Comparison of ENCODE assay signal across 10 mouse cellular contexts in the genomic region with DNA sequence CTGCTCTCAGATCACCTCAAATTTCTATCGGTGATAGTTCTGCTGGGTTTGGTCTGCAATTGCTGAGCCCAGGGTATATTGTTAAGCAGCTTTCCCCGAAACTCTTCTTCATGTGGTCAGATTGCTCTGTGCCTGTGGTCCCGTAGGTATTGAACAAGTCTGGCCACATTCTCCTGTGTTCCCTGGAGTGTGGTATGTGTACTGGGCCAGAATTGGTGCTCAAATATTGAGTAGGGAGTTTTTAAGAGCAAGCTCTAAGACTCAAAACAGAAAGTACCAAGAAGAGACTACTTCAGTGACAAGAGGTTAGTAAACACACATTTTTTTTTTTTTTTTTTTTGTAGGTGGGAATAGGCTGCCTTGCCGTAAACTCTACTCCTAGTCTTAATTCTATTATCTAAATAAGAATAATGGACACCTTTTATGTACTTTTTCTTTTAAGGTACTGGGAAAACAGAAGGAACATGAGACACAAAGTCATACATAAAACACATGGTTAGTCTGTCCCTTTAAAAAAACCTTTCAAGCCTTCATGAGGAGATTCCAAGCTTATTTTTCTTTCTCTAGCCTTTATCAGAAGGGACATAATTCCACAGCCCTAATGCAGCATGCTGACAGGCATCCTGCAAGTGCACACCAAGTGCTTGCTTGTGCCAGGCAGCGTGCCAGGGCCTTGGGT. TPM values are rescaled to one million over a fixed set of nuclear protein-coding genes. Genes with fewer than 3 reads are reported as not detected.
DNase-seq lines count a peak whose midpoint lies in the region; ATAC-seq and TF ChIP-seq lines count a peak whose summit lies in the region.
"Had no signal": no experiment of that assay in that cellular context is flagged by ENCODE, and none has a peak within 500 bp of the region (broad histone marks: within the 10 kb centered on the region; RNA-seq: fewer than 3 reads in every experiment).

No protein-coding gene starts in this region.

- intact Hi-C loops in gastrocnemius, adult 2 months (cut with DNase I), result loop anchor here (2.0 to 5.0 kb wide), 2 partner anchors 75 to 138 kb away; no protein-coding TSS in a partner anchor
- intact Hi-C loops in gastrocnemius, postnatal 36 days (cut with DNase I), result loop anchor here (5.0 kb wide), 1 partner anchor 135 kb away; no protein-coding TSS in a partner anchor

- peaks cover 25% of the 10 kb centered on the region for H3K4me1 ChIP-seq in midbrain, embryonic 10.5 days
- H3K4me1 ChIP-seq in midbrain, embryonic 11.5 days (ENCODE audit: control insufficient read depth, insufficient read depth, low read length), result peaks cover 8% of the 10 kb centered on the region
- H3K4me1 ChIP-seq in intestine, embryonic 16.5 days (ENCODE audit: control insufficient read depth, insufficient read depth, low read length), result peaks cover 29% of the 10 kb centered on the region
- H3K4me1 ChIP-seq in stomach, embryonic 16.5 days (ENCODE audit: control insufficient read depth, insufficient read depth, low read length), result peaks cover 27% of the 10 kb centered on the region

- DNase-seq in gastrocnemius, adult 2 months, result no peak
- no peak for DNase-seq in gastrocnemius, postnatal 36 days
- DNase-seq in midbrain, embryonic 10.5 days (ENCODE audit: low spot score), result no peak
- DNase-seq in midbrain, embryonic 11.5 days (ENCODE audit: low spot score, missing footprints), result no peak
- DNase-seq in urinary bladder, postnatal 14 days (ENCODE audit: low spot score), result no peak

- H3K9ac ChIP-seq in midbrain, embryonic 11.5 days (ENCODE audit: low read length), result no peak overlapping the region
- H3K9ac ChIP-seq in intestine, embryonic 16.5 days (ENCODE audit: low read depth, low read length), result no peak overlapping the region
- no peak overlapping the region; the same call in 1 of the 2 replicates for H3K9ac ChIP-seq in stomach, embryonic 16.5 days (ENCODE audit: low read length)

- 86% methylated on average over 5 of the region's 5 CpGs for WGBS in midbrain, embryonic 10.5 days
- WGBS in midbrain, embryonic 11.5 days, result 89% methylated on average over 5 of the region's 5 CpGs
- 85% methylated on average over 5 of the region's 5 CpGs for WGBS in intestine, embryonic 16.5 days
- 70% methylated on average over 5 of the region's 5 CpGs for WGBS in stomach, embryonic 16.5 days

- ATAC-seq in midbrain, embryonic 11.5 days (ENCODE audit: low FRiP score), result no peak
- ATAC-seq in intestine, embryonic 16.5 days, result 0 out of 2 replicates have a peak, but pooled peaks have one; percentile 18
- ATAC-seq in stomach, embryonic 16.5 days (ENCODE audit: insufficient read depth, low FRiP score), result no peak
- no peak for ATAC-seq in erythroblast, adult 5-6 weeks (replicated peaks; ENCODE audit: low FRiP score, poor library complexity, severe bottlenecking)

- H3K27me3 ChIP-seq in midbrain, embryonic 10.5 days (ENCODE audit: low read depth, poor library complexity, severe bottlenecking), result no peaks in the 10 kb centered on the region
- no peaks in the 10 kb centered on the region for H3K27me3 ChIP-seq in midbrain, embryonic 11.5 days (ENCODE audit: control insufficient read depth, insufficient read depth, low read length)
- H3K27me3 ChIP-seq in intestine, embryonic 16.5 days (replicated peaks; ENCODE audit: control insufficient read depth, insufficient read depth, low read length), result no peaks in the 10 kb centered on the region
- no peaks in the 10 kb centered on the region for H3K27me3 ChIP-seq in stomach, embryonic 16.5 days (ENCODE audit: control insufficient read depth, insufficient read depth, low read length)

- H3K27ac ChIP-seq in gastrocnemius, adult 2 months, result peak overlapping the region; percentile 88
- H3K27ac ChIP-seq in midbrain, embryonic 10.5 days (replicated peaks), result peak overlapping the region; percentile 68; the same call in 1 of the 2 replicates
- H3K27ac ChIP-seq in midbrain, embryonic 11.5 days (ENCODE audit: low read depth, low read length), result no peak overlapping the region
- H3K27ac ChIP-seq in intestine, embryonic 16.5 days (ENCODE audit: low read length), result peak overlapping the region; percentile 52; the same call in 1 of the 2 replicates
- peak overlapping the region; percentile 86 for H3K27ac ChIP-seq in stomach, embryonic 16.5 days (ENCODE audit: low read length)

- H3K36me3 ChIP-seq in midbrain, embryonic 10.5 days, result no peaks in the 10 kb centered on the region
- H3K36me3 ChIP-seq in midbrain, embryonic 11.5 days (ENCODE audit: control insufficient read depth, insufficient read depth, low read length), result no peaks in the 10 kb centered on the region
- H3K36me3 ChIP-seq in intestine, embryonic 16.5 days (ENCODE audit: control insufficient read depth, insufficient read depth, low read length), result no peaks in the 10 kb centered on the region
- H3K36me3 ChIP-seq in stomach, embryonic 16.5 days (ENCODE audit: control insufficient read depth, insufficient read depth, low read length), result no peaks in the 10 kb centered on the region

- H3K4me3 ChIP-seq in gastrocnemius, adult 2 months, result peak overlapping the region; percentile 54
- H3K4me3 ChIP-seq in midbrain, embryonic 10.5 days, result no peak overlapping the region
- H3K4me3 ChIP-seq in midbrain, embryonic 11.5 days (ENCODE audit: low read depth, low read length), result no peak overlapping the region
- H3K4me3 ChIP-seq in intestine, embryonic 16.5 days (ENCODE audit: low read length), result no peak overlapping the region
- H3K4me3 ChIP-seq in stomach, embryonic 16.5 days (replicated peaks; ENCODE audit: low read length), result no peak overlapping the region
- H3K4me3 ChIP-seq: erythroblast, embryonic 14.5 days had no signal

- no peaks in the 10 kb centered on the region for H3K9me3 ChIP-seq in midbrain, embryonic 10.5 days (replicated peaks)
- no peaks in the 10 kb centered on the region for H3K9me3 ChIP-seq in midbrain, embryonic 11.5 days (ENCODE audit: control insufficient read depth, low read length)
- no peaks in the 10 kb centered on the region for H3K9me3 ChIP-seq in intestine, embryonic 16.5 days (ENCODE audit: control insufficient read depth, low read length)
- no peaks in the 10 kb centered on the region for H3K9me3 ChIP-seq in stomach, embryonic 16.5 days (replicated peaks; ENCODE audit: control insufficient read depth, low read length)

- H3K4me2 ChIP-seq in midbrain, embryonic 11.5 days, result no peak overlapping the region
- H3K4me2 ChIP-seq in intestine, embryonic 16.5 days (ENCODE audit: low read depth, low read length), result no peak overlapping the region
- H3K4me2 ChIP-seq in stomach, embryonic 16.5 days (ENCODE audit: low read depth, low read length), result peak overlapping the region; percentile 28

- no peak for TF ChIP-seq CTCF in gastrocnemius, adult 2 months (IDR thresholded peaks at IDR 0.05)

RNA-seq across cellular contexts. Expression of a gene that starts 46.2 kb away (rescaled TPM):
- total RNA-seq in gastrocnemius, adult 2 months (2021), result not detected
- not detected for total RNA-seq in gastrocnemius, postnatal 36 days (2021)
- polyA plus RNA-seq in midbrain, embryonic 10.5 days (2016; fragmentation: Nextera tagmentation; extraction: Ambion mirVana), result not detected in 2 replicates
- polyA plus RNA-seq in midbrain, embryonic 11.5 days (2014; fragmentation: Nextera tagmentation; extraction: Ambion mirVana), result 0.32 TPM in 1 of 2 replicates, not detected in the other
- polyA plus RNA-seq in intestine, embryonic 16.5 days (2015; fragmentation: Nextera tagmentation; extraction: Ambion mirVana), result 0.33 TPM in 1 of 2 replicates, not detected in the other
- 0.32 TPM in 1 of 2 replicates, not detected in the other for polyA plus RNA-seq in stomach, embryonic 16.5 days (2015; fragmentation: Nextera tagmentation; extraction: Ambion mirVana)
- total RNA-seq in erythroblast, adult 5-6 weeks (2015; ENCODE audit: low replicate concordance), result not detected in 2 replicates
- not detected in 2 replicates for total RNA-seq in erythroblast, adult 5-6 weeks (2017; ENCODE audit: low replicate concordance)
- polyA plus RNA-seq: erythroblast, embryonic 14.5 days; liver, embryonic 16.5 days had no signal
